In genomic region chr3:60323514-60323913, GRCm38 (mm10) we compare ENCODE assay signal across 16 mouse cellular contexts.
"Had no signal": no experiment of that assay in that cellular context is flagged by ENCODE, and none has a peak within 500 bp of the region (broad histone marks: within the 10 kb centered on the region; RNA-seq: fewer than 3 reads in every experiment).

No protein-coding gene starts in this region.

- H3K9me3 ChIP-seq: liver, embryonic 15.5 days; midbrain, embryonic 13.5 days; neural tube, embryonic 13.5 days had no signal

- H3K4me2 ChIP-seq: liver, embryonic 11.5 days; liver, embryonic 15.5 days; midbrain, embryonic 13.5 days; neural tube, embryonic 13.5 days had no signal

- H3K4me3 ChIP-seq: layer of hippocampus, adult 2 months; liver, embryonic 15.5 days; midbrain, embryonic 13.5 days; myocyte; neural tube, embryonic 13.5 days had no signal

- H3K36me3 ChIP-seq: liver, embryonic 15.5 days; midbrain, embryonic 13.5 days; neural tube, embryonic 13.5 days had no signal

- H3K4me1 ChIP-seq: liver, embryonic 15.5 days; midbrain, embryonic 13.5 days; neural tube, embryonic 13.5 days had no signal

- H3K9ac ChIP-seq: liver, embryonic 15.5 days; midbrain, embryonic 13.5 days; neural tube, embryonic 13.5 days had no signal

- ATAC-seq: midbrain, embryonic 13.5 days; midbrain, embryonic 16.5 days had no signal

- H3K27ac ChIP-seq: layer of hippocampus, adult 2 months; liver, embryonic 15.5 days; macrophage; midbrain, embryonic 13.5 days; neural tube, embryonic 13.5 days had no signal

- H3K27me3 ChIP-seq: liver, embryonic 15.5 days; midbrain, embryonic 13.5 days; neural tube, embryonic 13.5 days had no signal

- DNase-seq: kidney, adult 18-20 months; kidney, adult 9 months; kidney, postnatal 25 days; layer of hippocampus, adult 9-11 months; lung, adult 18-20 months; lung, postnatal 14 days; thymus, adult 18-20 months; thymus, postnatal 36 days had no signal
